In the genomic region with DNA sequence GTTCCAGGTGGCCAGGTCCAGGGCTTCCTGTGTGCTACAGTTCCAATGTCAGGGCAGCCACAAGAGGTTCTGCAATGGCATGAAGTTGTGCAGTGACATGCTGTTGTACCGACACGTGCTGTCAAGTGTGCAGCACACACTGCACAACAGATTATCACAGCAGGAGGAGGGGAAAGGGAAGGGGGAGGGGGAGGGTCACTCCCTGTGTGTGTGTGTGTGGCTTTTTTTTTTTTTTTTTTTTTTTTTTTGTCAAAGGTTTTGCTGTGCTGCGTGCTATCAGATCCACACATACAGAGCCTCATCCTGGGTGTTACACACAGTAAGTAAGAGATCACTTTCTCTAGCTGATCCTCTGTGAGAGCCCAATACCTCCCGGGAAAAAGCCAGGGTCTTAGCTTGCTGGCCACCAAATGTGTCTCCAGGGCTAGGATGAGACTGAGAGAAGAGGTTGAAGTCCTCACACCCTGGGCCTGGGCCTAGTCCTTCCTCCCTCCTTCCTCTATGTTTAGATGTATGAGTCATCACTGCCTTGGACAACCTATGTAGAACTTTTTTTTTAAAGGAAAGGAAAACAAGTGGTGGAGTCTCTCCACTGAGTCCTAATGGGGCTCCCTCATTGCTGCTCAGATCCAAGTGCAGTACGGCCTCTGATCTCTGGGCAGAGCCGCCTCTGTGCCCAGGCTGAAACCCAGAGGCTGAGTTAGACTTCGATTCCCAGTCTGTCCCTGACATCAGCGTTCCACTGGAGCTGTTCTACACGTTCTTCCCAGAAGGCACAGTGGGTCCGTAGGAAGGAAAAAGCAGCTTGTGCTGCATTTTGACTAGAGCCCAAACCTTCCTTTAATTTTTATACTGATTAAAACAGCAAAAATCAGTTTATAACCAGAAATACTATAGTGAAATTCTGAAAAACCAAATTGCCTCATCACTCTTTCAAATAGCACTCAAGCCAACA, we compare ENCODE assay signal across 9 mouse cellular contexts.
A peak's percentile ranks its signal among the peaks of the same experiment; 100 is the strongest.
DNase-seq lines count a peak whose midpoint lies in the region; ATAC-seq and TF ChIP-seq lines count a peak whose summit lies in the region.
"Had no signal": no experiment of that assay in that cellular context is flagged by ENCODE, and none has a peak within 500 bp of the region (broad histone marks: within the 10 kb centered on the region; RNA-seq: fewer than 3 reads in every experiment).

No protein-coding gene starts in this region.

- no peak for TF ChIP-seq CTCF in gastrocnemius, adult 2 months (IDR thresholded peaks at IDR 0.05)

- H3K9me3 ChIP-seq in hindbrain, embryonic 10.5 days: no peaks in the 10 kb centered on the region
- H3K9me3 ChIP-seq in hindbrain, embryonic 13.5 days: no peaks in the 10 kb centered on the region
- H3K9me3 ChIP-seq in midbrain, embryonic 10.5 days (replicated peaks): no peaks in the 10 kb centered on the region
- H3K9me3 ChIP-seq in midbrain, embryonic 15.5 days: no peaks in the 10 kb centered on the region
- no peaks in the 10 kb centered on the region for H3K9me3 ChIP-seq in midbrain, embryonic 14.5 days (ENCODE audit: control insufficient read depth, low read length)
- H3K9me3 ChIP-seq: megakaryocyte, embryonic 14.5 days had no signal

- no peak overlapping the region for H3K4me2 ChIP-seq in hindbrain, embryonic 13.5 days
- H3K4me2 ChIP-seq in midbrain, embryonic 15.5 days: no peak overlapping the region
- no peak overlapping the region for H3K4me2 ChIP-seq in midbrain, embryonic 14.5 days (ENCODE audit: low read length)

- H3K27me3 ChIP-seq in hindbrain, embryonic 10.5 days (ENCODE audit: insufficient read depth, poor library complexity, severe bottlenecking): no peaks in the 10 kb centered on the region
- no peaks in the 10 kb centered on the region for H3K27me3 ChIP-seq in hindbrain, embryonic 13.5 days
- H3K27me3 ChIP-seq in midbrain, embryonic 10.5 days (ENCODE audit: low read depth, poor library complexity, severe bottlenecking): peaks cover 7% of the 10 kb centered on the region; the same call in 1 of the 2 replicates
- no peaks in the 10 kb centered on the region for H3K27me3 ChIP-seq in midbrain, embryonic 15.5 days (replicated peaks)
- no peaks in the 10 kb centered on the region for H3K27me3 ChIP-seq in midbrain, embryonic 14.5 days (ENCODE audit: control insufficient read depth, insufficient read depth, low read length)

- H3K4me3 ChIP-seq in hindbrain, embryonic 10.5 days: no peak overlapping the region
- no peak overlapping the region for H3K4me3 ChIP-seq in hindbrain, embryonic 13.5 days
- no peak overlapping the region for H3K4me3 ChIP-seq in midbrain, embryonic 10.5 days
- no peak overlapping the region for H3K4me3 ChIP-seq in midbrain, embryonic 15.5 days
- H3K4me3 ChIP-seq in midbrain, embryonic 14.5 days (replicated peaks; ENCODE audit: low read depth, low read length): no peak overlapping the region
- no peak overlapping the region for H3K4me3 ChIP-seq in gastrocnemius, adult 2 months
- H3K4me3 ChIP-seq: megakaryocyte, embryonic 14.5 days had no signal

- H3K36me3 ChIP-seq in hindbrain, embryonic 10.5 days: no peaks in the 10 kb centered on the region
- H3K36me3 ChIP-seq in hindbrain, embryonic 13.5 days: no peaks in the 10 kb centered on the region
- H3K36me3 ChIP-seq in midbrain, embryonic 10.5 days: no peaks in the 10 kb centered on the region
- H3K36me3 ChIP-seq in midbrain, embryonic 15.5 days (replicated peaks): no peaks in the 10 kb centered on the region
- H3K36me3 ChIP-seq in midbrain, embryonic 14.5 days (ENCODE audit: control insufficient read depth, insufficient read depth, low read length): no peaks in the 10 kb centered on the region

- intact Hi-C loops in gastrocnemius, adult 2 months (cut with DNase I): no loop called here

- peak overlapping the region; percentile 75 for H3K27ac ChIP-seq in hindbrain, embryonic 10.5 days
- no peak overlapping the region; the same call in 1 of the 2 replicates for H3K27ac ChIP-seq in hindbrain, embryonic 13.5 days
- H3K27ac ChIP-seq in midbrain, embryonic 10.5 days (replicated peaks): peak overlapping the region; percentile 76; the same call in 1 of the 2 replicates
- H3K27ac ChIP-seq in midbrain, embryonic 15.5 days: no peak overlapping the region
- H3K27ac ChIP-seq in midbrain, embryonic 14.5 days (replicated peaks; ENCODE audit: low read depth, low read length): peak overlapping the region; percentile 54
- no peak overlapping the region for H3K27ac ChIP-seq in gastrocnemius, adult 2 months

- 84% methylated on average over 10 of the region's 10 CpGs for whole genome bisulfite sequencing in hindbrain, embryonic 10.5 days
- 77% methylated on average over 10 of the region's 10 CpGs for WGBS in hindbrain, embryonic 13.5 days
- WGBS in midbrain, embryonic 10.5 days: 68% methylated on average over 10 of the region's 10 CpGs
- WGBS in midbrain, embryonic 15.5 days: 65% methylated on average over 10 of the region's 10 CpGs
- 65% methylated on average over 10 of the region's 10 CpGs for WGBS in midbrain, embryonic 14.5 days

- peaks cover 38% of the 10 kb centered on the region for H3K4me1 ChIP-seq in hindbrain, embryonic 10.5 days (replicated peaks)
- H3K4me1 ChIP-seq in hindbrain, embryonic 13.5 days (replicated peaks): peaks cover 21% of the 10 kb centered on the region
- peaks cover 39% of the 10 kb centered on the region for H3K4me1 ChIP-seq in midbrain, embryonic 10.5 days
- H3K4me1 ChIP-seq in midbrain, embryonic 15.5 days: peaks cover 11% of the 10 kb centered on the region
- H3K4me1 ChIP-seq in midbrain, embryonic 14.5 days (ENCODE audit: control insufficient read depth, insufficient read depth, low read length): peaks cover 13% of the 10 kb centered on the region

- no peak overlapping the region for H3K9ac ChIP-seq in hindbrain, embryonic 13.5 days
- no peak overlapping the region for H3K9ac ChIP-seq in midbrain, embryonic 15.5 days
- H3K9ac ChIP-seq in midbrain, embryonic 14.5 days (replicated peaks; ENCODE audit: low read length): no peak overlapping the region

- no peak; the same call in 1 of the 2 replicates for ATAC-seq in hindbrain, embryonic 13.5 days (ENCODE audit: low FRiP score)
- ATAC-seq in midbrain, embryonic 15.5 days (replicated peaks): no peak
- ATAC-seq in midbrain, embryonic 14.5 days (ENCODE audit: low FRiP score, low TSS enrichment): no peak

- DNase-seq in hindbrain, embryonic 10.5 days (ENCODE audit: low spot score): no peak
- DNase-seq in midbrain, embryonic 10.5 days (ENCODE audit: low spot score): no peak
- DNase-seq in brain, adult 2 months (ENCODE audit: low read depth, low spot score): peak; percentile 61
- no peak for DNase-seq in midbrain, embryonic 14.5 days
- no peak for DNase-seq in gastrocnemius, adult 2 months
- DNase-seq: lung, adult 2 months had no signal

Comparison
In these comparisons a context has a peak if more than half of its experiments do, and no peak if none do; other contexts are left out.
1. H3K27ac ChIP-seq: peak in hindbrain, embryonic 10.5 days (single experiment), midbrain, embryonic 10.5 days (single experiment) and midbrain, embryonic 14.5 days (single experiment); none in hindbrain, embryonic 13.5 days (single experiment), midbrain, embryonic 15.5 days (single experiment) and gastrocnemius, adult 2 months (single experiment).